Mouse (Mus musculus) cerebellum, adult 2 months (tissue): ENCODE measurements around the gene Fgfr3.

Source experiments
- CTCF ChIP-seq: fragments of 200-500 bp; IDR thresholded peaks from 2 replicates; pipeline ENCODE4 v1.5.1; 2011; ENCODE audit warnings: low read depth, mild to moderate bottlenecking, control low read depth, low read length, moderate library complexity, borderline replicate concordance; ENCODE audit not compliant: insufficient read depth
- POLR2A ChIP-seq: fragments of 200-500 bp; IDR thresholded peaks from 2 replicates; pipeline ENCODE4 v1.6.1; 2011; ENCODE audit warnings: low read length, control low read depth, borderline replicate concordance; ENCODE audit not compliant: insufficient read depth

DNA sequence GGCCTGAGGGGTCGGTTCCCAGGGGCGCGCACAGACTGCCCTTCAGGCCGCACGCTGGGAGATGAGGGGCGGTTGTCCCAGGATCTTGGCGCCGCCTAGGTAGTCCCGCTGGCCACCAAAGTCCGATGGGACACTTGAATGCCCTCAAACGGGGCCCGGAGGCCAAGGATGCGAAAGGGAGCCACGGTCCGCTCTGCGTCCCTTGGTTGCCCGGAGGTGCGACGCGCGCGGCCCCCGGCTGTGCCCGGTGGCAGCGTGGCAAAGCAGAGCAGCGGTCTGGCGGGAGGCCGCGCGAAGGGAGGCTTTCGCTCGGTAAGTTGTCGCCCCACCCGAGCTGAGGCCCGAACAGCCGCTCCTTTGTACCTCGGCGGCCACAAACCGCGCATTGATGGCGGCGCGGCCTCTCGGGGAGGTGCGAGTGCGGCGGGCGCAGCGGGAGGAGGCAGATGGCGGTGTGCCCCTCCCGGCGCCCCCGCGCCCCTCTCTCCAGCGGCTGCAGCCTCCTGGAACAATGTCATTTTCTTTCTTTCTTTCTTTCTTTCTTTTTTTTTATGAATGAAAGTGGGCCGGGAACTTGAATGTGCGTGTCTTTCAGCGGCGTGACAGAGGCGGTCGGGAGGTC is 1.7 kb downstream of the Fgfr3 start:
- TF ChIP-seq POLR2A (no peak), CTCF (no peak)
